Mouse (Mus musculus) E14TG2a.4 (cell line): ENCODE results near the gene Tmem229a.

Experiments
- CTCF ChIP-seq: conservative IDR thresholded peaks from 2 replicates; pipeline ENCODE4 v1.5.1; 2014; ENCODE audit warnings: low read length
- POU5F1 ChIP-seq: IDR thresholded peaks from 2 replicates; pipeline ENCODE4 v1.6.1; 2014; ENCODE audit warnings: low read length, borderline replicate concordance

DNA sequence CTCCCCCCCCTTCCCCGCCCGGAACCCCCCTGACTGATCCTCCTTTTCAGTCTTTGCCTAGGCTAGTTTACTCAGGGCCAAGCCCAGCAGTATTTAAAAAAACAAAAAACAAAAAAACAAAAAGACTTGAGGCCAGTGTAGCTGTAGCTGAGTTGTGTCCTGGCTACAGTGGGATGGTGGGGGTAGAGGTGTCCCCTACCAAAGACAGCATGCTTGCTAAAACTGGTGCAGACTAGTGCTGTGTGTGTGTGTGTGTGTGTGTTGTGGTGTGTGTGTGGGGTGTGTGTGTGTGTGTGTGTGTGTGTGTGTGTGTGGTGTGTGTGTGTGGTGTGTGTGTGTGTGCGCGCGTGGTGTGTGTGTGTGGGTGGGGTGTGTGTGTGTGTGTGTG lies 483 bp upstream of the Tmem229a start:
- TF ChIP-seq CTCF (no peak), POU5F1 (no peak)
